Mouse (Mus musculus) midbrain, embryonic 13.5 days (tissue): ENCODE data around the gene 1810037I17Rik. TPM values are rescaled to one million over a fixed set of nuclear protein-coding genes. Genes with fewer than 3 reads are reported as not detected.
"Not testable (repeated sequence)": the region's sequence is repeated elsewhere in the genome, so short reads cannot be mapped to it uniquely, and the experiment has no call there.

Experiments
- ATAC-seq: fragments of 200-750 bp; cut with Nextera tagmentation; 2 replicates; pipeline ENCODE4 v1.8.0; 2017; ENCODE audit warnings: mild to moderate bottlenecking, moderate TSS enrichment, moderate library complexity
- H3K27ac ChIP-seq: fragments of 300-500 bp; sonication (generic); 2 replicates; pipeline ENCODE4 v1.5.1; 2015; ENCODE audit warnings: inconsistent platforms, mild to moderate bottlenecking, moderate library complexity
- H3K27me3 ChIP-seq: fragments of 300-500 bp; sonication (generic); 2 replicates; pipeline ENCODE4 v1.6.1; 2015; ENCODE audit warnings: mild to moderate bottlenecking, inconsistent platforms
- H3K36me3 ChIP-seq: fragments of 300-500 bp; sonication (generic); 2 replicates; pipeline ENCODE4 v1.6.1; 2015; ENCODE audit warnings: mild to moderate bottlenecking, inconsistent platforms
- H3K4me1 ChIP-seq: fragments of 300-500 bp; sonication (generic); replicated peaks from 2 replicates; pipeline ENCODE4 v1.6.1; 2015; ENCODE audit warnings: inconsistent platforms
- H3K4me2 ChIP-seq: fragments of 300-500 bp; sonication (generic); replicated peaks from 2 replicates; pipeline ENCODE4 v1.6.1; 2015; ENCODE audit warnings: moderate library complexity, mild to moderate bottlenecking, inconsistent platforms
- H3K4me3 ChIP-seq: fragments of 300-500 bp; sonication (generic); replicated peaks from 2 replicates; pipeline ENCODE4 v1.5.1; 2015; ENCODE audit warnings: mild to moderate bottlenecking, inconsistent platforms
- H3K9ac ChIP-seq: fragments of 300-500 bp; sonication (generic); replicated peaks from 2 replicates; pipeline ENCODE4 v1.6.1; 2015; ENCODE audit warnings: mild to moderate bottlenecking, inconsistent platforms
- H3K9me3 ChIP-seq: fragments of 300-500 bp; sonication (generic); 2 replicates; pipeline ENCODE4 v1.6.1; 2016; ENCODE audit warnings: mild to moderate bottlenecking, inconsistent platforms
- WGBS: fragments of 180-500 bp; shearing (Covaris S2); methylation state at CpG from one replicate; pipeline ENCODE4 v1.1.7; 2015; 5-methylcytosine and 5-hydroxymethylcytosine counted together
- polyA plus RNA-seq: library from polyadenylated mRNA; unstranded; fragments of >200 nt; fragmentation: Nextera tagmentation; extraction: Ambion mirVana; gene quantifications from 2 replicates; pipeline ENCODE4 v1.2.1, GENCODE M21; 2015

1810037I17Rik gene
- polyA plus RNA-seq, 1 experiment from 2014 or later = 91.8 TPM

- WGBS = 87% methylated on average over 5 of the region's 5 CpGs
- no peak for ATAC-seq
- H3K36me3 ChIP-seq = no peaks in the 10 kb centered on the region
- no peaks in the 10 kb centered on the region for H3K9me3 ChIP-seq
- no peak overlapping the region for H3K9ac ChIP-seq
- no peaks in the 10 kb centered on the region for H3K4me1 ChIP-seq
- no peaks in the 10 kb centered on the region for H3K27me3 ChIP-seq
- no peak overlapping the region for H3K27ac ChIP-seq
- no peak overlapping the region for H3K4me3 ChIP-seq
- no peak overlapping the region for H3K4me2 ChIP-seq
Measured at GRCm38 (mm10) chr3:122915493-122915892, 8.5 kb upstream of the 1810037I17Rik start.

GRCm38 (mm10) chr3:122916191-122916680 lies 7.8 kb upstream of the 1810037I17Rik start:
- Histone ChIP-seq H3K27me3 (no peaks in the 10 kb centered on the region), H3K36me3 (no peaks in the 10 kb centered on the region), H3K27ac (no peak overlapping the region), H3K9me3 (no peaks in the 10 kb centered on the region), H3K4me2 (no peak overlapping the region), H3K4me3 (no peak overlapping the region), H3K4me1 (no peaks in the 10 kb centered on the region), H3K9ac (no peak overlapping the region)
- 93% methylated on average over 6 of the region's 6 CpGs for WGBS
- ATAC-seq = no peak

- Histone ChIP-seq H3K9me3 (no peaks in the 10 kb centered on the region), H3K4me2 (no peak overlapping the region), H3K9ac (no peak overlapping the region), H3K4me1 (0 out of 2 replicates have a peak, but pooled peaks cover 2% of the 10 kb centered on the region), H3K36me3 (no peaks in the 10 kb centered on the region), H3K4me3 (no peak overlapping the region), H3K27ac (no peak overlapping the region), H3K27me3 (no peaks in the 10 kb centered on the region)
- ATAC-seq = no peak
- WGBS = 73% methylated on average over 2 of the region's 2 CpGs
Measured at GRCm38 (mm10) chr3:122918672-122919071, 5.3 kb upstream of the 1810037I17Rik start.

- Histone ChIP-seq H3K4me3 (no peak within 1 kb of the TSS), H3K4me1 (0 out of 2 replicates have a peak, but pooled peaks cover 2% of the 10 kb centered on the region), H3K9me3 (no peaks in the 10 kb centered on the region), H3K36me3 (no peaks in the 10 kb centered on the region), H3K27me3 (no peaks in the 10 kb centered on the region), H3K27ac (no peak within 1 kb of the TSS), H3K4me2 (no peak within 1 kb of the TSS), H3K9ac (no peak within 1 kb of the TSS)
- 75% methylated on average over 8 of the region's 8 CpGs for WGBS
- ATAC-seq = no peak
Measured at GRCm38 (mm10) chr3:122919260-122919659, 4.7 kb upstream of the 1810037I17Rik start, which contains the start of gene Gm10959. Gm10959 (minus strand) TSS chr3:122919360.

- H3K4me2 ChIP-seq = no peak overlapping the region
- no peaks in the 10 kb centered on the region for H3K36me3 ChIP-seq
- no peak overlapping the region for H3K9ac ChIP-seq
- no peaks in the 10 kb centered on the region for H3K27me3 ChIP-seq
- H3K4me3 ChIP-seq = no peak overlapping the region
- H3K27ac ChIP-seq = no peak overlapping the region
- no peaks in the 10 kb centered on the region for H3K9me3 ChIP-seq
- ATAC-seq = no peak
- H3K4me1 ChIP-seq = peaks cover 9% of the 10 kb centered on the region
- WGBS = 68% methylated on average over 8 of the region's 8 CpGs
Measured at GRCm38 (mm10) chr3:122920572-122921435, 3.2 kb upstream of the 1810037I17Rik start.

- 0 out of 2 replicates have a peak, but pooled peaks cover 5% of the 10 kb centered on the region for H3K36me3 ChIP-seq
- H3K27me3 ChIP-seq = no peaks in the 10 kb centered on the region
- WGBS = 83% methylated on average over 8 of the region's 8 CpGs
- ATAC-seq = no peak
- no peak overlapping the region for H3K4me2 ChIP-seq
- H3K4me3 ChIP-seq = no peak overlapping the region
- H3K27ac ChIP-seq = no peak overlapping the region
- peaks cover 17% of the 10 kb centered on the region for H3K4me1 ChIP-seq
- no peak overlapping the region for H3K9ac ChIP-seq
- no peaks in the 10 kb centered on the region for H3K9me3 ChIP-seq
Measured at GRCm38 (mm10) chr3:122921676-122922527, 2.1 kb upstream of the 1810037I17Rik start.

- no peaks in the 10 kb centered on the region for H3K9me3 ChIP-seq
- 72% methylated on average over 7 of the region's 7 CpGs for WGBS
- H3K4me1 ChIP-seq = peaks cover 17% of the 10 kb centered on the region
- H3K27me3 ChIP-seq = no peaks in the 10 kb centered on the region
- H3K9ac ChIP-seq = no peak overlapping the region
- no peak overlapping the region; the same call in 1 of the 2 replicates for H3K4me3 ChIP-seq
- H3K27ac ChIP-seq = no peak overlapping the region
- no peak overlapping the region for H3K4me2 ChIP-seq
- 0 out of 2 replicates have a peak, but pooled peaks cover 5% of the 10 kb centered on the region for H3K36me3 ChIP-seq
- no peak for ATAC-seq
Measured at GRCm38 (mm10) chr3:122923147-122923546, 856 bp upstream of the 1810037I17Rik start.

- Histone ChIP-seq H3K9me3 (no peaks in the 10 kb centered on the region), H3K36me3 (peaks cover 12% of the 10 kb centered on the region; the same call in 1 of the 2 replicates), H3K27ac (no peak overlapping the region), H3K9ac (no peak overlapping the region), H3K4me1 (peaks cover 14% of the 10 kb centered on the region), H3K4me2 (no peak overlapping the region), H3K4me3 (no peak overlapping the region), H3K27me3 (no peaks in the 10 kb centered on the region)
- ATAC-seq = no peak
- 92% methylated on average over 6 of the region's 6 CpGs for WGBS
Measured at GRCm38 (mm10) chr3:122929723-122930122, 5.7 kb downstream of the 1810037I17Rik start.

GRCm38 (mm10) chr3:122932466-122932865 lies 8.5 kb downstream of the 1810037I17Rik start:
- Histone ChIP-seq H3K4me3 (no peak overlapping the region), H3K36me3 (peaks cover 7% of the 10 kb centered on the region; the same call in 1 of the 2 replicates), H3K9ac (no peak overlapping the region), H3K9me3 (no peaks in the 10 kb centered on the region), H3K27me3 (no peaks in the 10 kb centered on the region), H3K4me1 (no peaks in the 10 kb centered on the region), H3K4me2 (no peak overlapping the region), H3K27ac (no peak overlapping the region)
- 95% methylated on average over 1 of the region's 1 CpGs for WGBS
- ATAC-seq = no peak

GRCm38 (mm10) chr3:122937176-122937575 lies 13.2 kb downstream of the 1810037I17Rik start:
- H3K4me1 ChIP-seq, H3K9ac ChIP-seq, H3K4me2 ChIP-seq, H3K9me3 ChIP-seq, H3K36me3 ChIP-seq, H3K4me3 ChIP-seq, ATAC-seq, H3K27ac ChIP-seq, H3K27me3 ChIP-seq: not testable (repeated sequence)
- WGBS = 80% methylated on average over 13 of the region's 13 CpGs

- no peak overlapping the region for H3K4me2 ChIP-seq
- no peaks in the 10 kb centered on the region for H3K27me3 ChIP-seq
- no peak for ATAC-seq
- no peaks in the 10 kb centered on the region for H3K4me1 ChIP-seq
- no peak overlapping the region for H3K4me3 ChIP-seq
- H3K9me3 ChIP-seq = no peaks in the 10 kb centered on the region
- H3K27ac ChIP-seq = no peak overlapping the region
- H3K9ac ChIP-seq = no peak overlapping the region
- 88% methylated on average over 2 of the region's 2 CpGs for WGBS
- H3K36me3 ChIP-seq = peaks cover 1% of the 10 kb centered on the region; the same call in 1 of the 2 replicates
Measured at GRCm38 (mm10) chr3:122939215-122939614, 15.2 kb downstream of the 1810037I17Rik start.
